Mouse (Mus musculus) gastrocnemius, adult 8-10 months (tissue): ENCODE measurements around the gene Fam133b. TPM values are rescaled to one million over a fixed set of nuclear protein-coding genes. Genes with fewer than 3 reads are reported as not detected.
"Not testable (repeated sequence)": the region's sequence is repeated elsewhere in the genome, so short reads cannot be mapped to it uniquely, and the experiment has no call there.

ENCODE experiments used
- DNase-seq, 2 experiments: peaks; one replicate each; pipeline ENCODE4 v3.0.0; 2022; ENCODE audit warnings: low spot score in 2 of 2
- total RNA-seq, 4 experiments: library from RNA; stranded (reverse); gene quantifications; 2 replicates each; pipeline ENCODE4 v1.2.4; 2022

Fam133b gene
- total RNA-seq, 4 experiments from 2014 or later, result 10.4 to 12.6 (median 10.5) TPM

DNA sequence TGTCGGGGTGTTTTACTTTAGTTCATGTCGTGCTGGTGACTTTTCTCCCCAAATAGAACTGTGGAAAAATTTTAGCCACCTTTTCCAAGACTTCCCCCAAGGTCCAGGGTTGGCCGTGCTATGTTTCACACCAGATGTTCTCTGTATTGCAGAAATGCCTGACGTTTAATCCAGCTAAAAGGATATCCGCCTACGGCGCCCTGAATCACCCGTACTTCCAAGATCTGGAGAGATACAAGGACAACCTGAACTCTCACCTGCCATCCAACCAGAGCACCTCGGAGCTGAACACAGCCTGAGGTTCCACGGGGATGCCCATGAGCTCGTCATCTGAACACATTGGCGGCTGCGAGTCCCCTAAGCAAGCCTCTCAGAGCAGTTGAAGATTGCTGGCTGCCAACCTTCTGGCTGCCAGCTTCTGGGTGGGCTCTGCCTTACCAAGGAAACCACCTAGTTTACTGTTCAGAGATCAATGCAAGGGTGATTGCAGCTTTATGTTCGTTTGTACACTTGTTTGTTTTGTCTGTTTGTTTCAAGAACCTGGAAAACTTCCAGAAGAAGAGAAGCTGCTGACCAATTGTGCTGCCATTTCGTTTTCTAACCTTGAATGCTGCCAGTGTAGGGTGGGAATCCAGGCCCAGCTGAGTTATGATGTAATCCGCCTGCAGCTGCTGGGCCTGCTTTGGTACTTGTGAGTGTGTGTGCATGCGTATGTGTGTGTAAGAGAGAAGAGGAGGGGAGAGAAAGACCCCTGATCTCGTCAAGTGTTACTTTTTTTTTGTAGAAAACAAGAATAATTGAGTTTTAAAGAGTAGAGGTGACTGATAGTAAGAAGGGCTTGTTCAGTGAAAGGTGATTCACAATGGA, 22.9 kb upstream of the Fam133b start:
- no peak for DNase-seq

DNA sequence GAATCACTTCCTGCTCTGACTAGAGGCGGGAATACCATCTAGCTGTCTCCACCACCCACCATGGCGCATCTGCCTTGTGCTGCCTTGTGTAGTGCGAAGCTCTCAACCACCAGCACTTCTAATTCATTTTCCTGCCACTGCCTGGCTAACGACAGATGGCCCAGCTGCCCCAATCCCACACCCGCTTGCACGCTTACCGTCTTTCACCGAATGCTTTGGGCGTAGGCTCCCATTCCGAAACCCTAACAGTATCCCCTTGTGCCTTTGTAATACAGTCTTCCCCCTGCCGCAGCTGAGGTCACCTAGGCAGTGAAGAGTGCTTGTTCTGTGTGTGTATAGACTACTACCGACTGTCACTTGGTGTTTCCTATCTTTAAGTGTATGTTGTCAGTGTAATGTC, 21.9 kb upstream of the Fam133b start:
- no peak for DNase-seq

DNA sequence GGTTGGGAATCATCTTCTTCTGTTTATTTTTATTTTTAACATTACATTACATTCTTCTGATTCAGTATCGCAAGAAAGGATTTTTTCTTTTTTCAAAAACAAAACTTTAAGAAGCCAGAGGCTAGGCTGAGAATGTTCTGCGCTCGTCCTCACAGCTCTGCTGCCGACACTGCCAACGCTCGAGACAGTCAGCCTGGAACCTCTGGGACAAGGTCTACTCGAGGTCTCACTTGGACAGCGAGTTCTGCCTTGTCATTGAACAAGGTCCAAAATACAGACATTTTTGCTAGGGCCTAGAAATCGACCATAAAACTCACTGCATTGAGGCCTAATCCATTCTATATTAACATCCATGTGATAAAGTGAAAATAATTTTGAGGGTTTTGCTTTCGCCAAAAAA, 20.8 kb upstream of the Fam133b start:
- DNase-seq, result no peak

DNA sequence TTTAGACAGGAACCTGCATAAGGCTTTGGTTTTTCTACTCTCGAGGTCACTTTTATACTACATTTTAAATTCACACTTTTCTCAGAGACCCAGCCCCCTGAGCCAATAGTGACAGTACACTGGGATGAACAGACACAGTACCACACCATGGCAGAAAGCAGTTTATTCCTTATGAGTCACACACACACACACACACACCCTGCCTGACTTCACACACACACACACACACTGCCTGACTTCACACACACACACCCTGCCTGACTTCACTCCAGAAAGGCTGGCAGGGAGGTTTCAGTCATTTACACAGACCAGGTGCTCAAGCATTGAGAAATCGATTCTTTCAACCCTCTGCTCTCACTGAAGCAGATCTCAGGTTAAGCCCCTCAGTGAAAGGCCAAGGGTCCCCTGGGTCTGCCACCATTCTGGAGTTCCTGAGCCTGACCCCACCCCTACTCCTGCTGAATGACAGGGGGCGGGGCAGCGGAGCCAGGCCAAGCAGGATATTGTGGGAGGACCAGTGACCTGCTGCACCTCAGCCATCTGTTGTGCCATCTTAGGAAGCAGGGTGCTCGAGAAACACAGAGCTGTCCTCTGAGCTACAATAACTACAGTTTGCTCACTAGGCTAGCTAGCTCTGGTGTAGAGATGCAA, 16.5 kb upstream of the Fam133b start:
- DNase-seq, result no peak

DNA sequence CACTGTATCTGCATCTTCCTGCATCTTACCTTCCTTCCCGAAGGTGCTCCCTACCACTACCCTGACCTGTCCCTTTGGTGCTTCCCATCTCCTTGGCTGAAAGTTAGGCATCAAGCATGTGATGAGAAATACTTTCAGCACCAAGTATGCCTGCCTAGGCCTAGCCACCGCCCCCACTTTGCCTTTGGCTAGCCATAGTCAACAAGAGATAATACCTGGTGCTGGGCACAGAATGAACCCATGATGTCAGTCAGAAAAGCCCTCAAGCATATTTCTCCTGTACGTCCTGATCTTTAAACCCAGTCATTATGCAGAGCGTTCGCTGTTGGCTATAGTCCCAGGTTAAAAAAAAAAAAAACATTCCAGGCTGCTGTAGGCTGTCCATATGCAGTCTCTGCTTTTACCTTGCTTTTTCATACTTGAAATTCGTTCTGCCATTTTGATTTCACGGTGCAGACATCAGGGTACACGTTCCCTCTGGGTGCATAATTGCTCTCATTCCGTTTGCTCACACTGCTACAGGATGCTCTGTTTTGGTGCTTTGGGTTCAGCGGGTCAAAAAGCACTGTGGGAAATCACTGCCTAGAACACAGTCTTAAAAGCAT, 13.9 kb upstream of the Fam133b start:
- DNase-seq, result no peak

DNA sequence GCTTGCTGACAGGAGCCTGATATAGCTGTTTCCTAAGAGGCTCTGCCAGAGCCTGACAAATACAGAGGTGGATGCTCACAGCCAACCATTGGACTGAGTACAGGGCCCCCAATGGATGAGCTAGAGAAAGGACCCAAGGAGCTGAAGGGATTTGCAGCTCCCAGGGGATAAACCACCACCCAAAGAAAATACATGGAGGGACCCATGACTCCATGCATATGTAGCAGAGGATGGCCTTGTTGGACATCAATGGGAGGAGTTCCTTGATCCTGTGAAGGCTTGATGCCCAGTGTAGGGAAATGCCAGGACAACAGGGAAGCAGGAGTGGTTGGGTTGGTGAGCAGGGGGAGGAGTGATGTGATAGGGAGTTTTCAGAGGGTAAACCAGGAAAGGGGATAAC, 11.6 kb upstream of the Fam133b start:
- not testable (repeated sequence) for DNase-seq

DNA sequence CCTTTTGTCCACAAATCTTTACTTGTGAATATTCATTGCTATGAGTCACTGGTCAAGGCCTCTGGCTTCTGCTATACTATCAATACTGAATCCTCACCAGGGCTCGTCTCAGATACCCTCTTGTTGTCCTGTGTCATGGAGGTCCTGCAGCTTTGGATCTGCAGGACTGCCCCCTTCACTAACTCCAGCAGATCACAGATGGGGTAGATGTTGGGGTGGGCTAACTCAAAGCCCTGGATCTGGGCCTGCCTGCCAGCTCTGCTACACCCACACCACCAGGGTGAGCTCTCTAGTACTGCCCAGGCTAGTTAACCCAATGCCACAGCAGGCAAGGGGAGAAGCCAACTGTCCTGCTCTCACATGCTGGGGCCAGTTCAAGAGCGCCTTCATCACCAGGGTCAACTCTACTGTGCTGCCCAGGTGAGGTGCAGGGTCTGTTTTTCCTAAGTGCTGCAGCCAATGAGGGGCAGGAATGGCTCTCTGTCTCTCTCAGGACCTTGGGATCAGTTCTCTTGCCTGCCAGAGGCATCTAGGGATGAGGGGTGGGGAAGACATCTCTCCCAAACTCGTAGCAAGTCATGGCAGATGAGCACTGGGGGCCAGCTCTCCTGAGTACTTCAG, 6.9 kb upstream of the Fam133b start:
- no peak for DNase-seq

DNA sequence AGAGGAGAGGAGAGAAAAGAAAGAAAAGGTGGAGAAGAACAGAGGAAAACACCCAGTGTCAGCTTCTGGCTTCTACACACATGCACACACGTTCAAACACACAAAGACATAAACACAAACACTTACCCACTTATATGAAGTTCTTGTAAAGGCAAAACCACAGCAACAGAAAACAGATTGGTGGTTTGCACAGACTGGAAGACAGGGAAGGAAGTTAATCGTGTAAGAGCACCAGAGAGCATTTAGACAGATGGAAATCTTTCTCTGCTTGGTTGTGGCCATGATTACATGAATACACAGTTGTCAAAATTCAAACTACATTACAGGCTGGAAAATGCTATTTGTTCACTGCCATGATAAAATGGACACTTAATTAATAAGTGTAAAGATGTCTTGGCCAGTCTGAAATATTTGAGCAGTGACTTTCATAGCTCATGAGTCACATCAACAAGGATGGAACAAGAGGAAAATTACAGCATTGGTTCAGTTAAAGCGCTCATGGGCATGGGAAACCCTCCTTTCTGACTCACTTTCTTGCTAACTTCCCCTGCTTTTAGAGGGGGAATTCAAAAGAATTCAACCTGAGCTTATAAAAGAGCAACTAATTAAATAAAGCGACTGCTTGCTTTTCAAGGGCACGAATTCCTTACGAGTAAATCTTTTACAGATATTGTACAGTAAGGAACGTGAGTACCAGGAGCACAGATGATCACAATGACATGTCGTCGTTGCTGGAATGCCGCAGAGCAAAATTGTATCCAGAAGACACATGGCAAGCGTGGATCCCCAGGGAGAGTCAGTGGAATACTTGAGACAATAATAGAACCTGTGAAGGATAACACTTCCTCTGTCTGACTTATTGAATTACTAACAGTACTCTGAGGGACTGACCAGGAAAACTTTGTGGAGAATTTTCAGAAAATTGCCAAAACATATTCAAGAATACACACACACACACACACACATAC, 4.8 kb upstream of the Fam133b start:
- no peak for DNase-seq

DNA sequence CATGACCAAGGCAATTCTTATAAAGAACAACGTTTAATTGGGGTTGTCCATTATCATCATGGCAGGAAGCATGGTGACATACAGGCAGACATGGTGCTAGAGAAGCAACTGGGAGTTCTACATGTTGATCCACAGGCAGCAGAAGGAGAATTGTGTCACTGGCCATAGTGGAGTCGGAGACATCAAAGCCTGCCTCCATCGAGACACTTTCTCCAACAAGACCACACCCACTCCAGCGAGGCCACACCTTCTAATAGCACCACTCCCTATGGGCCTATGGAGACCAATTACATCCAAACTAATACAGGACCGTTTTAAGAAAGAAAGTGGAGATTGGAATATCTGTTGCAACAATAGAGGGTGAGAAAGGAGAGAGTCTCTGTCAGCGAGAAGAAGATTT, 1.8 kb upstream of the Fam133b start:
- no peak for DNase-seq

DNA sequence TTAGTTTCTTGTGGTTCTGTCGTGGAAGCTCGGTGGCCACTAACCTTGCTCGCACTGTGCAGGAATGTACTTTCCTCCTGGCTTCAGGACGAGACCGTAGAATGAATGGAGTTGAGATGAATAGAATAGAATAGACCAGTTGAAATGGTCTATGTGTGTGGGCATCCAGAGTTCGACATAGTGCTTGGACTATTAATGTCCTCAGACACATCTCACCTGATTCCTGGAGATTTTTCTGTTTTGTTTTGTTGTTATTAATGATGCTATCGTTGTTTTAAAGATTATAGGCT, 792 bp downstream of the Fam133b start:
- DNase-seq, result no peak

DNA sequence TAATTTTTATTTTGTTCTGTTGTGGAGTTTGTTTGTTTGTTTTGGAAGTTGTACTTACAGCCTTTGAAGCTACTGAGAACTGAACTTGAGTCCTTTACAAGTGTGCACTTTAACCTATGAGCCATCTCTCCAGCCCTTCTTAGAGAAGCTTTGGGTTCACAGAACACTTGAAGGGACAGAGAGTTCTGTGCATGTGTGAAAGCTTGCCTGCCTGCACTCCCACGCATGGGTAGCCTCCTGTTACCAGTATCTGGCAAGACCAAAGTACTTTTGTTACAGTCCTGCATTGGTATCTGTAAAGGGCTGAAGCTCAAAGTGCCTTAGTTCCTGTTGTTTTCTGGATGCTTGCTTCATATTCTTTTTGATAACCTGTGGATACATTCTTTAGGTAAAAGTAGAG, 2.6 kb downstream of the Fam133b start:
- no peak for DNase-seq

DNA sequence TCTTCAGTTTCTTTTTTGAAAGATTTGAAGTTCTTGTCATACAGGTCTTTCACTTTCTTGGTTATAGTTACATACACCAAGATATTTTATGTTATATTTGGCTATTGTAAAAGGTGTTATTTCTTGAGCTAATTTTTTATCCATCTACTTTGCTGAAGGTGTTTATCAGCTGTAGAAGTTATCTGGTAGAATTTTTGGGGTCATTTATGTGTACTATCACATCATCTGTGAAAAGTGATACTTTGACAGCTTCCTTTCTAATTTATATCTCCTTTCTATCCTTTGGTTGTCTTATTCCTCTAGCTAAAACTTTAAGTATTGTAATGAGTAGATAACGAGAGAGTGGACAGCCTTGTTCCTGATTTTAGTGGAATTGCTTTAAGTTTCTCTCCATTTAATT, 7.8 kb downstream of the Fam133b start:
- DNase-seq, result no peak

DNA sequence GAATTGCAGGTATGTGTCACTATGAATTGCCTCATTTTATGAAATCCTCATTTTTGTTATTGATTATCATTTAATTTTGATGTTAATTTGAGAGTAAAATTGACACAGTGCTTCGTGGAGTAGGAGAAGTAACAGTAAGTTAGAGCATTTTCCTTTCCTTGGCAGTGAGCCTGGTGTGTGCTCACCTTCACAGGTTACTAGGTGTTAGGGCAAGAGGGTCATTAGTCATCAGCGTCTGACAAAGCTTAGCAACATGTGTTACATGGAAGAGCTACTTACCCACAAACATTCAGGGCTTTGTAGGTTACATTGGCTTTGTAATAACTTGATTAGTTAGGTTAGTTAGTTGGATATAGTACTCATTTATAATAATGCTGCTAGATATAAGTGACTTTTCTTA, 10.6 kb downstream of the Fam133b start:
- DNase-seq, result no peak

DNA sequence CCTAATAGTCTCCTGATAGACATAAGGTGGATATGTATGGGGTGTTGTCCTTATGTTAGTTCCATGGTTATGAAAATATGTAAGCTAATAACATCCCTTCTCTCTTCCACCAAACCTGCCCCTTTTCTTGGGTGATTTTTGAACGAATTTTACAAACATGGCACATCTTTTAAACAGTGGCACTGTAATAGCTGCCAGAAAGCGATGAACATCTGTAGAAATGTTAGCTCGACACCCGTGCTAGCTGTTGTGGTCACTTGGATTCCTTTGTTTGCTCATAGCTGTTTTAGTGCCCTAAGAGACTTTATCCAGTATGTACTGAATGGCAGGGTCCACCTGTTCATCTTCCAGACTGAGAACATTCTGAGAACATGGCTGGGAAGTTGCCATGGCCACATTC, 27.6 kb downstream of the Fam133b start, which contains the start of gene 1700109H08Rik:
1700109H08Rik (plus strand) TSS at position 301 of the 400 bp plus-strand sequence.
- DNase-seq, result no peak

DNA sequence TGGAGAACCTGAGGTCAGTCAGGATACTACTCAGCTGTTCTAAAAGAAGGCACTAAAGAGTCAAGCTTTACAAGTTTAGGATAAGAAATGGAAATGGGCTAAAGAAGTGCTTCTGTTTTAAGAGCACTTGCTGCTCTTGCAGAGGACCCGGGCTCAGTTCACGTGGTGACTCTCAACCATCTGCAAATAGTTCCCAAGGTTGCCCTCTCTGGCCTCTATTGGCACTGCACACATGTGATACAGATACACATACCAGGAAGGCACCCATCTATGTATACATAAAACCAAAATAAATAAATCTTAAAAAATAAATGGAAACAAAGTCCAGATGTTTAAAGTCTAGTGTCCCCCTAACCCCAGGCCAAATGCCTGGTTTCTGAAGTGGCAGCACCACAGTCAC, 31.2 kb downstream of the Fam133b start:
- no peak for DNase-seq

DNA sequence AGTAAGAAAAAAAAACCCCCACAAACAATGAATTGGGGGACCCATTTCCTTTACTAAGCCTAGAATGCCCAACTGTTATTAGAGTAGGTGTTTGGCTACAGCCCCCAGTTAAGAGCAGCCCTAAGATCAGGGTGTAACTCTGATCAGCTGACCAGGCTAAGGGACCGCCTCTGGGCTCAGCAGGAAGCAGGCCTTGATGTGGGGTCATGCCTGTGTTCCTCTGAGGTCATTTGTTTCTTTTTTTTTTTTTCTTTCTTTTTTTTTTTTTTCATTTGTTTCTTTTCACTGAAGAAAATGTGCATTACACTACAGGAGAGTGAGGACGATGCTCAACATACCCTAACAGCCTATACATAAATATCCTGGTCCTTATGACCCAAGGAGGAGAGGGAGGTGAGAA, 34.3 kb downstream of the Fam133b start:
- DNase-seq, result no peak

DNA sequence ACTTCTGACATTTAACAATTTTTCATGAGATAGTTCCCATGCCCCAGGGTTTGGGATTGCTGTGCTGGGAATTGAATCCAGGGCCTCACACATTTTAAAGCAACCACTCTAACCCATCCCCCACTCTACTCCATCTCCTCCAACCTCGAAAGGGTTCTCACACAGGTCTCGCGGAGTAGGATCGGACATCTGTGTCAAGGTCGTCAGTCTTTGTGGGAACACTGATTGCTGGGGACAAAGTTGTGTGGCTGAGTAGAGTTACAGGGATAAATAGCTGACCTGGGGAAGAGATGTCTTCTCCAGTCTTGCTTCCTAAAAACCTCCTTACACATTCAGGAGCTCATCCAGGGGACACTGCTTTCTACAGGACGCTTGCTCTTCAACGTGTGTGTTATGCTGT, 35.4 kb downstream of the Fam133b start:
- DNase-seq, result no peak

DNA sequence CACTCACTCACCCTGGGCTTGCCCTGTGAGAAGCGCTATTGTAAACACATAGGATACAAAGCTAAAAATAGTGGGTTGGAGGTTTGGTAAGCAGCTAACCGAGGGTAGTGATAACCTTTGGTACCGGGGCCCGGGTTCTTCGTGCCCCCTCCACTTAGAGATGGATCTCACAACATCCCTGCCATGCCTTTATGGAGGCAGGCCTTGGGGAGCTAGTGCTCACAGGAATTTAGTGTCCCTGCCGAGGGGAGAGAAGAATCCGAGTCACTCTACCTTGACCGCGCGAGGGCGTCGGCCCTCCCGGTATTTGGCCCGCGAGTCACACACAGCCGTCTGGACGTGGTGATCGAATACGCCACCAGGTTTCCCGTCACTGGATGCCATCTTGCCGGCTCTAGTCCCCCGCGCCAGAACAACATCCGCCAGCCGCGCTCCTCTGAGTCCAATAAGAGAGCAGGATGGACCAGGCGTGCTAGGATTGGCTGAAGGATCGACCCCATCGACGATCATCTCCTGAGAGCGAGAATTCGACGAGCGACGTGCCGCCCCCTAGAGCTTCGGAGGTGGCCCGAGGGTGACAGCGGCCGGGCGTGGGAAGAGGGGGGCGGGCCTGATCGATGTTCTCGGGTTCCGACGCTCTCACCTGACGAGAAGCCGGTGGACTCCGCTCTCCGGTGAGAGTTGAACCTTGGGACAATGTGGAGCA, 52.2 kb downstream of the Fam133b start, which contains the start of gene Pex1:
Pex1 (plus strand) TSS at position 374 of the 706 bp plus-strand sequence.
- peak; percentile 91 to 92 for DNase-seq

DNA sequence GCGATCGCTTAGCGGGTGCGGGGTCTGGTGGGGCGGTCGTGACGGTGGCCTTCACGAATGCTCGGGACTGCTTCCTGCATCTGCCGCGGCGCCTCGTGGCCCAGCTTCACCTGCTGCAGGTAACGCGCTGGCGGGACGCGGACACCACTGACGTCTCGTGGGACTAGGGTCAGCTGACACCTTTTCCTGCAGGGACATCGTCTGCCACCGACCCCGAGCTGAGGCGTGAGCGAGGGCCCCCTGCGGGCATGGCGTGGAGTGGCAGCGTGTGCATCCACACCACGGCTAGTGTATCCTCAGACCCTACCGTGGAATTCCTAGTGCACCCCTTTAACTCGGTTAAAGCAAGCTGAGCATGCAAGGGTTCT, 52.8 kb downstream of the Fam133b start, which contains the start of gene Rbm48:
Rbm48 (minus strand) TSS at position 187 of the 368 bp plus-strand sequence.
- DNase-seq, result peak; percentile 64 to 77

DNA sequence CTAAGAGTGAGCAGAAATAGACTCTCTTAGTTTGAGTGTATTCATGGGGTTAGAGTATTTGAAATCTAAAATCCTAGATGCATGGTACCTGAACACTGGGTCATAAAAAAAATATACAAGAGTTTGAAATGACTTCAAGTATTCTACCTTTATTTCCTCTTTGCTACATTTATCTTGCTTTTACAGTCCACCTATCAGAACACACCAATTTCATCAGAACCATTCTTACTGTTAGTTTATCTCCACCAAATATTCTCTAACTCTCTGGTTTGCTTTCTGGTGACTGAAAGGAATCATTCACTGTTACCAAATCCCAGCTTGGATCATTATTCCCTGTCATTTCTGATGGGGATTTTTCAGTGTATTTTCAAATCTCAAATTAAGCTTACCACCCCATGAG, 53.5 kb downstream of the Fam133b start:
- no peak for DNase-seq
